Mouse (Mus musculus) gastrocnemius, postnatal 25 days (tissue): Measurements from ENCODE around the gene Chd1. TPM values are rescaled to one million over a fixed set of nuclear protein-coding genes. Genes with fewer than 3 reads are reported as not detected.
"Not testable (repeated sequence)": the region's sequence is repeated elsewhere in the genome, so short reads cannot be mapped to it uniquely, and the experiment has no call there.

ENCODE experiments used
- DNase-seq: peaks from one replicate; pipeline ENCODE4 v3.0.0; 2022
- total RNA-seq, 2 experiments: library from RNA; stranded (reverse); gene quantifications; 1 replicate in 1 of 2; 2 replicates in 1 of 2; pipeline ENCODE4 v1.2.3; 2021

Gene Chd1
- total RNA-seq, 2 experiments from 2014 or later, result 12.1 to 12.3 TPM

- no peak for DNase-seq
Observed at GRCm38 (mm10) chr17:15737346-15737917, 32.7 kb downstream of the Chd1 start.

GRCm38 (mm10) chr17:15741836-15742235 is 37.1 kb downstream of the Chd1 start:
- DNase-seq, result no peak

GRCm38 (mm10) chr17:15742953-15743352 is 38.2 kb downstream of the Chd1 start:
- no peak for DNase-seq

GRCm38 (mm10) chr17:15743379-15743778 is 38.6 kb downstream of the Chd1 start:
- no peak for DNase-seq

GRCm38 (mm10) chr17:15746696-15747095 is 41.9 kb downstream of the Chd1 start:
- DNase-seq, result no peak

GRCm38 (mm10) chr17:15748022-15748421 is 43.3 kb downstream of the Chd1 start:
- no peak for DNase-seq

- DNase-seq, result not testable (repeated sequence)
Observed at GRCm38 (mm10) chr17:15751264-15751663, 46.5 kb downstream of the Chd1 start.

GRCm38 (mm10) chr17:15761191-15761590 is 56.4 kb downstream of the Chd1 start:
- DNase-seq, result no peak

GRCm38 (mm10) chr17:15769081-15769724 is 64.4 kb downstream of the Chd1 start:
- no peak for DNase-seq

- no peak for DNase-seq
Observed at GRCm38 (mm10) chr17:15773956-15774355, 69.2 kb downstream of the Chd1 start.

GRCm38 (mm10) chr17:15774565-15775215 is 69.9 kb downstream of the Chd1 start:
- DNase-seq, result no peak

- no peak for DNase-seq
Observed at GRCm38 (mm10) chr17:15776349-15776748, 71.6 kb downstream of the Chd1 start.

GRCm38 (mm10) chr17:15777979-15778378 is 73.2 kb downstream of the Chd1 start:
- DNase-seq, result no peak

GRCm38 (mm10) chr17:15787036-15787435 is 82.3 kb downstream of the Chd1 start:
- no peak for DNase-seq

GRCm38 (mm10) chr17:15790716-15791115 is 85.9 kb downstream of the Chd1 start:
- no peak for DNase-seq

GRCm38 (mm10) chr17:15799195-15799793 is 94.5 kb downstream of the Chd1 start:
- DNase-seq, result no peak

GRCm38 (mm10) chr17:15804008-15804812 is 99.4 kb downstream of the Chd1 start:
- DNase-seq, result no peak

GRCm38 (mm10) chr17:15807295-15807984 is 102.7 kb downstream of the Chd1 start:
- peak; percentile 82 for DNase-seq

- DNase-seq, result no peak
Observed at GRCm38 (mm10) chr17:15808015-15808414, 103.2 kb downstream of the Chd1 start.

GRCm38 (mm10) chr17:15808468-15809374 is 104.0 kb downstream of the Chd1 start:
- DNase-seq, result peak; percentile 21

- DNase-seq, result no peak
Observed at GRCm38 (mm10) chr17:15809949-15810348, 105.2 kb downstream of the Chd1 start.
